Comparison of ENCODE assay signal across 31 mouse cellular contexts in genomic region chr6:142830221-142830620, GRCm38 (mm10). TPM values are rescaled to one million over a fixed set of nuclear protein-coding genes. Genes with fewer than 3 reads are reported as not detected.
A peak's percentile ranks its signal among the peaks of the same experiment; 100 is the strongest.
DNase-seq lines count a peak whose midpoint lies in the region; ATAC-seq and TF ChIP-seq lines count a peak whose summit lies in the region.
"Had no signal": no experiment of that assay in that cellular context is flagged by ENCODE, and none has a peak within 500 bp of the region (broad histone marks: within the 10 kb centered on the region; RNA-seq: fewer than 3 reads in every experiment).

No protein-coding gene starts in this region.

- no peak overlapping the region for H3K4me3 ChIP-seq in kidney, embryonic 15.5 days (replicated peaks)
- H3K4me3 ChIP-seq in liver, adult 2 months (ENCODE audit: insufficient read depth, low read depth, low read length), result no peak overlapping the region
- H3K4me3 ChIP-seq in liver, postnatal 0 days (ENCODE audit: low read depth, low read length), result no peak overlapping the region
- H3K4me3 ChIP-seq: embryonic facial prominence, embryonic 12.5 days; embryonic facial prominence, embryonic 15.5 days; gastrocnemius, adult 2 months; heart, embryonic 10.5 days; heart, embryonic 13.5 days had no signal

- TF ChIP-seq CTCF in liver, adult 2 months (IDR thresholded peaks at IDR 0.05; ENCODE audit: low read depth, low read length), result no peak
- TF ChIP-seq CTCF in liver, postnatal 0 days (IDR thresholded peaks at IDR 0.05; ENCODE audit: low read depth), result no peak

- H3K36me3 ChIP-seq in kidney, embryonic 15.5 days, result no peaks in the 10 kb centered on the region
- no peaks in the 10 kb centered on the region for H3K36me3 ChIP-seq in liver, adult 2 months (ENCODE audit: control insufficient read depth, insufficient read depth, low read length)
- no peaks in the 10 kb centered on the region for H3K36me3 ChIP-seq in liver, postnatal 0 days (replicated peaks; ENCODE audit: insufficient read depth, low read length)
- H3K36me3 ChIP-seq: embryonic facial prominence, embryonic 12.5 days; embryonic facial prominence, embryonic 15.5 days; heart, embryonic 10.5 days; heart, embryonic 13.5 days had no signal

- peaks cover 4% of the 10 kb centered on the region; the same call in 1 of the 2 replicates for H3K4me1 ChIP-seq in kidney, embryonic 15.5 days
- no peaks in the 10 kb centered on the region for H3K4me1 ChIP-seq in liver, adult 2 months (ENCODE audit: control insufficient read depth, insufficient read depth, low read length)
- peaks cover 5% of the 10 kb centered on the region for H3K4me1 ChIP-seq in liver, postnatal 0 days (ENCODE audit: insufficient read depth)
- H3K4me1 ChIP-seq: embryonic facial prominence, embryonic 12.5 days; embryonic facial prominence, embryonic 15.5 days had no signal

- no peaks in the 10 kb centered on the region for H3K27me3 ChIP-seq in kidney, embryonic 15.5 days
- H3K27me3 ChIP-seq in liver, adult 2 months (ENCODE audit: control insufficient read depth, insufficient read depth, low read length), result no peaks in the 10 kb centered on the region
- H3K27me3 ChIP-seq in liver, postnatal 0 days (ENCODE audit: insufficient read depth, low read length), result no peaks in the 10 kb centered on the region
- H3K27me3 ChIP-seq: embryonic facial prominence, embryonic 12.5 days; embryonic facial prominence, embryonic 15.5 days had no signal

- H3K9ac ChIP-seq in kidney, embryonic 15.5 days, result no peak overlapping the region
- H3K9ac ChIP-seq in liver, adult 2 months (ENCODE audit: low read depth, low read length), result no peak overlapping the region
- H3K9ac ChIP-seq in liver, postnatal 0 days (replicated peaks), result no peak overlapping the region
- H3K9ac ChIP-seq: embryonic facial prominence, embryonic 12.5 days; embryonic facial prominence, embryonic 15.5 days; forebrain, postnatal 0 days; heart, embryonic 13.5 days; hindbrain, embryonic 14.5 days had no signal

- no peaks in the 10 kb centered on the region for H3K9me3 ChIP-seq in kidney, embryonic 15.5 days (replicated peaks)
- no peaks in the 10 kb centered on the region for H3K9me3 ChIP-seq in liver, postnatal 0 days (ENCODE audit: low read length)
- H3K9me3 ChIP-seq: embryonic facial prominence, embryonic 12.5 days; embryonic facial prominence, embryonic 15.5 days; heart, embryonic 10.5 days; heart, embryonic 13.5 days had no signal

- ATAC-seq in kidney, embryonic 15.5 days (replicated peaks; ENCODE audit: low FRiP score), result no peak
- ATAC-seq in liver, postnatal 0 days, result no peak
- ATAC-seq: CD4-positive, CD25-positive, alpha-beta regulatory T cell, adult 4 months; forebrain, embryonic 14.5 days; forebrain, postnatal 0 days; hindbrain, postnatal 0 days had no signal

- no peak for TF ChIP-seq EP300 in liver, postnatal 0 days (IDR thresholded peaks at IDR 0.05; ENCODE audit: low read depth)

- H3K79me2 ChIP-seq in liver, adult 2 months (ENCODE audit: control insufficient read depth, insufficient read depth, low read length), result no peaks in the 10 kb centered on the region

- H3K27ac ChIP-seq in kidney, embryonic 15.5 days, result no peak overlapping the region
- no peak overlapping the region for H3K27ac ChIP-seq in liver, adult 2 months (replicated peaks; ENCODE audit: insufficient read depth, low read depth, low read length)
- H3K27ac ChIP-seq in liver, postnatal 0 days (ENCODE audit: low read depth), result no peak overlapping the region
- H3K27ac ChIP-seq: embryonic facial prominence, embryonic 12.5 days; embryonic facial prominence, embryonic 15.5 days; gastrocnemius, adult 2 months; heart, embryonic 10.5 days; heart, embryonic 13.5 days; hindbrain, embryonic 14.5 days; hindbrain, postnatal 0 days had no signal

- DNase-seq in kidney, adult 18-20 months, result peak; percentile 50
- peak; percentile 63 for DNase-seq in liver, adult 2 months (ENCODE audit: extremely low read depth, low read depth, low spot score)
- DNase-seq in liver, postnatal 0 days, result no peak
- DNase-seq in kidney, postnatal 14 days, result peak; percentile 33
- DNase-seq in cerebellum, adult 9-10 months, result no peak
- DNase-seq in adrenal gland, postnatal 25 days, result no peak
- DNase-seq: adrenal gland, adult 2 months; adrenal gland, postnatal 14 days; cerebellum, adult 11-12 months; cerebellum, adult 8-10 months; cerebellum, postnatal 14 days; forebrain, postnatal 0 days; gastrocnemius, adult 2 months; gastrocnemius, postnatal 14 days; heart, adult 18-20 months; heart, postnatal 14 days; heart, postnatal 4 days had no signal

- no peak overlapping the region for H3K4me2 ChIP-seq in kidney, embryonic 15.5 days
- H3K4me2 ChIP-seq in liver, postnatal 0 days (ENCODE audit: low read depth, low read length), result no peak overlapping the region
- H3K4me2 ChIP-seq: embryonic facial prominence, embryonic 12.5 days; embryonic facial prominence, embryonic 15.5 days; heart, embryonic 13.5 days; hindbrain, embryonic 14.5 days had no signal

- no peak for TF ChIP-seq POLR2A in liver, adult 2 months (IDR thresholded peaks at IDR 0.05; ENCODE audit: extremely low read depth, insufficient read depth, low read length)

- WGBS in kidney, embryonic 15.5 days, result 95% methylated on average over 3 of the region's 3 CpGs
- 20% methylated on average over 3 of the region's 3 CpGs for WGBS in liver, adult 2 months
- WGBS in liver, postnatal 0 days (ENCODE audit: insufficient replicate concordance), result 63% methylated on average over 3 of the region's 3 CpGs

RNA-seq across cellular contexts. Expression of gene Sult6b2, which starts 25.9 kb away (rescaled TPM):
- polyA plus RNA-seq in kidney, embryonic 15.5 days (2015; fragmentation: Nextera tagmentation; extraction: Ambion mirVana), result not detected in 2 replicates
- total RNA-seq in liver, adult 2 months (2014; rRNA removed), result not detected in 2 replicates
- not detected in 2 replicates for polyA plus RNA-seq in liver, adult 2 months (2012; rRNA removed)
- not detected in 2 replicates for polyA plus RNA-seq in liver, postnatal 0 days (2015; fragmentation: Nextera tagmentation; extraction: Ambion mirVana)
- not detected in 2 replicates for total RNA-seq in adrenal gland, postnatal 25 days (2021)
- total RNA-seq: adrenal gland, adult 2 months; adrenal gland, postnatal 14 days; common myeloid progenitor, adult 5-6 weeks; gastrocnemius, adult 2 months; gastrocnemius, postnatal 14 days; gastrocnemius, postnatal 4 days; heart, adult 18-20 months; heart, postnatal 14 days; heart, postnatal 4 days; hindbrain, postnatal 0 days; MEL had no signal
- polyA plus RNA-seq: adrenal gland, adult 2 months; C2C12; CD4-positive, CD25-positive, alpha-beta regulatory T cell, adult 4 months; embryonic facial prominence, embryonic 12.5 days; embryonic facial prominence, embryonic 15.5 days; heart, embryonic 10.5 days; hindbrain, embryonic 11.5 days; hindbrain, embryonic 14.5 days had no signal

Comparison
In these comparisons a context has a peak if more than half of its experiments do, and no peak if none do; other contexts are left out.
1. DNase-seq: peak in kidney, adult 18-20 months (single experiment), liver, adult 2 months (single experiment) and kidney, postnatal 14 days (single experiment); none in liver, postnatal 0 days (single experiment), cerebellum, adult 9-10 months (single experiment) and adrenal gland, postnatal 25 days (single experiment).